Mouse (Mus musculus) gastrocnemius, adult 8-10 months (tissue): Measurements from ENCODE around the gene Htra1. TPM values are rescaled to one million over a fixed set of nuclear protein-coding genes. Genes with fewer than 3 reads are reported as not detected.
A peak's percentile ranks its signal among the peaks of the same experiment; 100 is the strongest.

Experiments used
- DNase-seq, 2 experiments: peaks; one replicate each; pipeline ENCODE4 v3.0.0; 2022; ENCODE audit warnings: low spot score in 2 of 2
- total RNA-seq, 4 experiments: library from RNA; stranded (reverse); gene quantifications; 2 replicates each; pipeline ENCODE4 v1.2.4; 2022

Gene Htra1
- total RNA-seq: 10 to 100 TPM; 33.9 to 51.0 (median 36.5) TPM

DNA sequence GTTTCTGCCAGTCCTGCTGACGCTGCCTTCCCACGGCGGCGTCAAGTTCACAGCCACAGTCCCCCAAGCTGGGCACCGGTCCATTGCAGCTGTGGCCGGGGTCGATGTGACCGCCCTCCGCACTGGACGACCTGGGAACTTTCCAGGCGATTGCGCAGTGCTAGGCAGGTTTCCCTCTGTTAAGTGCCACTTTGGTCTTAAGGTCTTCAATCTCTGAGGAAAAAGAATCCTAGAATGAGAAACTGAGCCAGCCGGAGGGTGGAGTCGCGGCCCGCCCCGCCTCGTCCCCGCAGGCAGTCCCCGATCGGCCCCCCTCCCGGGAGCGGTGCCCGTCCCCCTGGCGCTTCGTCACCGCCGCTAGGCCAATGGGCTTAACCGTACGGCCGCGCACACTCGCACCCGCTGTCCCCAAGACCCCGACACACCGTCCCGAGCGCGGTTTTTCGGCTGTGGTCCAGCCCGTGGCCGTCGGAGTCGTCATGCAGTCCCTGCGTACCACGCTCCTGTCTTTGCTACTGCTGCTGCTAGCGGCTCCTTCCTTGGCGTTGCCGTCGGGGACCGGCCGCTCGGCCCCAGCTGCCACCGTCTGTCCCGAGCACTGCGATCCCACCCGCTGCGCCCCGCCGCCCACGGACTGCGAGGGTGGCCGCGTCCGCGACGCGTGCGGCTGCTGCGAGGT lies at the start of gene Htra1:
Gene Htra1 (plus strand): TSS at position 319 of the 679 bp plus-strand sequence.
- DNase-seq: peak; percentile 76

DNA sequence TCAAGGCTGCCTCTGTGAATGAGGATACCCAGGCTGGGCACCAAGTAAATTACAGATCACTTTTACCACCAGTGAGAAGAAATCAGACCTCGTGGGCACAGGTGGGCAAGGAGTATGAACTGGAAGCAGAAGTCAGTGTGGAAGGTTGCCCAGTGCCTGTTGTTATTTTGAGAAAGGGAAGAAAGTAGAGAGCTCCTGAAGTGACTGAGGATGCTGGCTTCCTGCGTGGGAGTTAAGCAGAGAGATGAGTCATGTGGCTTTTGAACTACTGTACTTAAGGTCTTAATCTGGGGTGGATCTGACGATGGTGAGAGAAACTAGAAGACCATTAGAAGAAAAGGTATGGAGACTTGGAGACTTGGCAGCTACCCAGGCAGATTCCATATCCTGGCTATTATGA lies 49.7 kb upstream of the Htra1 start:
- no peak for DNase-seq

DNA sequence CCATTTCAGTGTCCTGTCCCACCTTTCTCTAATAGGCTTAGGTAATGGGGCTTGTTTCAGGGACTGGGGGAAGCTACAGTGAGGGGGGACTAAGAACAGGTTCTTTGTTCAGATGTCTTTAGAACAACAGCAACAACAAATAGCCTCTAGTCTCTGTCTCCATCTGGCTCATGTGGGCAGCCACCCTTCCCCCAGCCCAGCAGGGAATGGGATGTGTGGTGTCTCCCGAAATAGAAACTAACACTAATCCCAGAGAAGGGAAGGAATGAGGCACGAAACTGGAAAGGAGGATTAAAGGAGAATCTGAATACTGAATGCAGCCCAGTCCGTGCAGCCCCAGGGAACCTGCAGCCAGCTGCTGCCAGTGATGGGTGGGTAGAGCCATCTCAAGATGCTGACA lies 48.0 kb upstream of the Htra1 start:
- DNase-seq: no peak

DNA sequence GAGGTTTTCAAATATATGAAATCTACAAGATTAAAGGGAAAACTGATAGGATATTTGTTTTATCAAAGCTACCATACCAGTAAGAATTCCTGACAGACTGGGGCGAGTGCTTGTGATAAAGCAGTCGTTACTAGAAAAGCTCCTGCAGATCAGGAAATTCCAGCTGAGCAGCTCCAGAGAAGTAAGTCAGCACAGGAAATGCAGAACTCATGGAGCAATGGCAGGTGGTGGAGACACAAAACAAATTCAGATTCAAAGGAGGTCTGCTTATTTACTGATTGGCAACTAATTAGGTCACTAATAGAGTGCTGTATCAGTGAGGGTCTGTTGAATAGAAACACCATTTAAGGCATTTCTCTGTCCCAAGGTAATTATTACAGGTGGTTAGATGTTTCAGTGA lies 45.0 kb upstream of the Htra1 start:
- DNase-seq: no peak

DNA sequence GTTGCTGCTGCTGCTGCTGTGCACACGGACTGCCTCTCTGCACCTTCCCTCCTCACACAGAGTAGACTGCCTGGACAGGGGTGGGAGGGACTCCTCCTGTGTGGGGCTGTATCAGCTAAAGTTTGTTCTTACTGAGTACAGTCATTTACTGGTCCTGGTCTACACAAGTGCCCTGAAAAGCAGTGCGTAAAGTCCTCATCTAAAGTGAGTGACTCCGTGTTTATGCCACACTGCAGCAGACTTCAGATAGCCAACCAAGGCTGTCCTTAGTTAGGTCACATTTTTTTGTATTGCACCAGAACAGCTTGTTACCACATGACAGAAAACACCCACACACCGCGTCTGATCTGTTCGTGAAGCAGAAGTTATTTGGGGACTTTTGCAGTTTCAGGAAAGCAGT lies 42.9 kb upstream of the Htra1 start:
- no peak for DNase-seq

DNA sequence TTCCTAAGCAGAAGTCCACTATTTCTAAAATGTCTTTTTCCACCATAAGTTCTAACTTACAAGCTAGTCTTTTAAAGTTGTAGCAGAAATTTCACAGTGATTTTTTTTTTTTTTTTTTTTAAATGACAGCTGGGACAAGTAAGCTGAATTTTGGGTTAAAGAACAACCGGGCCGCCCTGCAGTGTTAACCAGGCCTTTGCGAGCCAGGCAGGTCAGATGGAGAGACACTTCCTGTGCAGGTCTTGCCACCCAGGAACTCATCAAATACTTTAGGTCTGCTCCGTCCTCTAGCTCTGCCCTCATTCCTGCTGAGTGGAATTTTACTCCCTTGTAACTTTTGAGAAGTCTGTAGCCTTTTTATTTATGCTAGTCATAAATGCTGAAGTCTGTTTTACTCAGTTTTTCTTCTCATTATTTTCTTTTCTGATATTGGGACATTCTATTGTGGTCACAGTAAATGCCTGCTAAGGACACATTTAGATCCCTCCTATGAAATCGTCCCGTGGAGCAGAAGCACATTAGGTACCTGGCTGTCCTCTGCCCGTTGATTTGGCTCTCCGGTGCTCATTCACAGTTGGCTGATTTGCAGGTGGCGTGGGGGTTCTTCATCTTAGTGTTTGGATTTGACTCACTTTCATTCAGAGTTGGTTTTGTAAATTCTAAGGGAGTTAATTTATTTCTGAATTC lies 40.8 kb upstream of the Htra1 start:
- DNase-seq: no peak

DNA sequence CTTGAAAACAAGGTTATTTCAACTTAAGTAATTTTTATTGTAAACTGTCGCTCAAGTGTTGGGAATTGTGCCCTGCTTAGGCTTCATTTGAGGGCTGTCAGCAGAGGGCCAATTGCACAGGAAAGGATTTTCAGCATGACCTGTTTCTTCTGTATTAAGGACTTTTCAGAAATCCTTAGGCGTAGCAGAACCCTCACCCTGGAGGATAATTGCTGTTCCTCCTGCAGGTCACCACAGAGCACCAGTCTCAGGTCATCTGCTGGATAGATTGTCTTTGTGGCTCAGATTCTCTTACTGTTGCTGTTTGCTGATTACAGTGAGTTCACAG lies 40.3 kb upstream of the Htra1 start:
- DNase-seq: no peak

DNA sequence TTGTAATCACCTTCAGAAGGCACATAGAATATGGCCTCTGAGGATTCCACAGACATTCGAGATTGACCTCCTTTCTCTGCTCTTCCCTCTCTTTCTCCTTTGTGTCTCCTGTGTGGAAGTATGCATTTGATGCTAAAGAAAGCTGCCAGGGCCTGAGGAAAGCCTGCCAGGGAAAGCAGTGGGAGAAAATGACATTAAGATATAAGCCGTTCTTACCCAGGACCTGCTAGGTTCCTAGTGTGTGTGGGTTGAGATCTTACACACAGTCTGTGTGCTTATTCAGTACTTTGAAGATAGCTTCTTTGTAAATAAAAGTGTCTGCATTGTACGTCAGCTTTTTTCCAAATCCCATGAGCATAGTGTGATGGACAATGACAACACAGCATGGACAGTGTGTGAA lies 39.8 kb upstream of the Htra1 start:
- DNase-seq: no peak

DNA sequence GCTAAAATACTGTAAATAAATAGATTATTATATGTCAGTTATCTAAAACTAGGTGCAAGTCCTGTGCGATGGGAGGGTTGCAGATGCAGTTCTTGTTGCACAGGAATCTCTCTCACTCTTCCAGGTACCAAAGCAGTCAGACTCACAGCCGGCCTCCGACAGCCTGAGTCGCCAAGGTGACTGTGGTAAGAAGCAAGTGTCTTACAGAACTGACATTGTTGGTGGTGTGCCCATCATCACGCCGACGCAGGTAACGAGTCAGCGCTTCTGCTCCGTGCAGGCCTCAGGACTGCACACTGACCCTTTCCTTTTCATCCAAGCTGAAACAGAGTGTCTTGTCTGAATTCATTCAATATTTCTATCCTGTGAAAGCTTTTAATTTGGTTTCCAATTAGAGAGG lies 38.7 kb upstream of the Htra1 start:
- DNase-seq: no peak

DNA sequence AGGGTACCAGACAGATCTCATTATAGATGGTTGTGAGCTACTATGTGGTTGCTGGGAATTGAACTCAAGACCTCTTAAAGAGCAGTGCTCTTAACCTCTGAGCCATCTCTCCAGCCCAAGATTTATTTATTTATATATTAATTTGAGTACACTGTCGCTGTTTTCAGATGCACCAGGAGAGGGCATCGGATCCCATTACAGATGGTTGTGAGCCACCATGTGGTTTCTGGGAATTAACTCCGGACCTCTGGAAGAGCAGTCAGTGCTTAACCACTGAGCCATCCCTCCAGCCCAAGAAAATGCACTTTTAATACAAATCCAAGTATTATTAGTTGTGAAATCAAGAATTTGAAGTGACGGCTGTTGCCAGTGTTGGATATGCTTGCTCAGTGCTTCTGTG lies 37.5 kb upstream of the Htra1 start:
- no peak for DNase-seq

DNA sequence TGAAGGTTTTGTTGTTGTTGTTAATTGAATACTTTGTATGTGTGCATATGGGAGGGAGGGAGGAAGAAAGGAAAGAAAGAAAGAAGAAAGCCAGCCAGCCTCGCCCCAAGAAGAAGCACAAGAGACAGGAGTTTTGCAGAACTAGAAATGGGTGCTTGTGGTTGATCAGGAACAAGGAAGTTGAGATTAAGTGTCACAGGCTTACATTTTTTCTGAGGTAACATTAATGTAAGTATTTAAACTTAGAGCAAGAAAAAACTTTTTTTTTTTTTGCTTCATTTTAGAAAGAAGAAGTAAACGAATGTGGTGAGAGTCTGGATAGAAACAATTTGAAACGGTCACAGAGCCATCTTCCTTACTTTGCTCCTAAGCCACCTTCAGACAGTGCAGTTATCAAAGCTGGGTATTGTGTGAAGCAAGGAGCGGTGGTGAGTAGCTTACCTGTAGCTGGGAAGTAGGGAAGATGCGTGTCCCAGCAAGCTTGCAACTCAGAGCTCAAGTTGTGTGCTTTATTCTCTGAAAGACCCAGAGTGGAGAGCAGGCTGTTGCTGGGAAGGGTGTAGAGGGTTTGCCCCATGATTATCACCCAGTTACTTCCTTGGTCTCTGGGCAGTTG lies 35.6 kb upstream of the Htra1 start:
- no peak for DNase-seq

DNA sequence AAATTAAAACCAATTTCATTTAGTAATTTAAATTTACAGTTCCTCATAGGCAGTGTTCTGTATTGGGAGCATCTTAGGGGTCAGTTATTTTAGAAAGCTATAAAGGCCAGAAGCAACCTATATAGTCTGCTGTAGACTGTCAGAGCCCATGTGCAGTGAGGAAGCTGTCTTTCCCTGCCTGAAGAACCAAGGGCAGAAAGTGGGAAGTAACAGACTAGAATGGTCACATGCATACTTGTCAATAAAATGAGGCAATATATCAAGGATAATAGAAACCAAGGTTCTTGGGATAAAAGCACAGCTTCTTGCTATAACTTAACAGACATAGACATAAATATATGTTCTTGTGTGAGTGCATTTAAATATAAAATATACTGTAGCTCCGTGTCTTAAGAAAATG lies 33.0 kb upstream of the Htra1 start:
- DNase-seq: no peak

DNA sequence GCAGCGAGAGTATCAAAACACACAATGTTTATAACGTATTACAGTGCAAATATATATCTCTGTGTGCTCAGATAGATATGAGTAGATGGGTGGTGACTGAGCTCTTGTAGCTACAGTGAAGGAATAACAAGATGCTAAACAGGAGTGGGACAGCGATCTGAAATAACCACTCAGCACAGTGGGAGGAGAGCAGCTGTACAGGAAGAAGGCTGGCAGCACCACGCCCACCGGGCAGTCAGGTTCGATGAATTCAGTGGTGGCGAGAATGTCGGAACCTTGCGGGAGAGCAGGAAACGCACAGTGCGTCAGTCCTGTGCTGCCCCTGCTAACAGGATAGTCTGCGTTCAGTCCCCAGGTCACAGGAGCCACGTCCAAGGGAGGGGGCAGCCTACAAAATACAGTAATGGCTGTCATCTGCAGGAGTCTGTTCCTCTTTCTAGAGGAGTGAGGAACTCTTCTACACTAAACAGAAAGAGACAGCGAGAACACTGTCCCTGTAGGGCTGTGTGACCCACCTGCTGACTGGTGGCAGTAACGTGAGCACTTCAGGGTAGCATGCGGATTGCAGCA lies 32.3 kb upstream of the Htra1 start:
- DNase-seq: no peak

DNA sequence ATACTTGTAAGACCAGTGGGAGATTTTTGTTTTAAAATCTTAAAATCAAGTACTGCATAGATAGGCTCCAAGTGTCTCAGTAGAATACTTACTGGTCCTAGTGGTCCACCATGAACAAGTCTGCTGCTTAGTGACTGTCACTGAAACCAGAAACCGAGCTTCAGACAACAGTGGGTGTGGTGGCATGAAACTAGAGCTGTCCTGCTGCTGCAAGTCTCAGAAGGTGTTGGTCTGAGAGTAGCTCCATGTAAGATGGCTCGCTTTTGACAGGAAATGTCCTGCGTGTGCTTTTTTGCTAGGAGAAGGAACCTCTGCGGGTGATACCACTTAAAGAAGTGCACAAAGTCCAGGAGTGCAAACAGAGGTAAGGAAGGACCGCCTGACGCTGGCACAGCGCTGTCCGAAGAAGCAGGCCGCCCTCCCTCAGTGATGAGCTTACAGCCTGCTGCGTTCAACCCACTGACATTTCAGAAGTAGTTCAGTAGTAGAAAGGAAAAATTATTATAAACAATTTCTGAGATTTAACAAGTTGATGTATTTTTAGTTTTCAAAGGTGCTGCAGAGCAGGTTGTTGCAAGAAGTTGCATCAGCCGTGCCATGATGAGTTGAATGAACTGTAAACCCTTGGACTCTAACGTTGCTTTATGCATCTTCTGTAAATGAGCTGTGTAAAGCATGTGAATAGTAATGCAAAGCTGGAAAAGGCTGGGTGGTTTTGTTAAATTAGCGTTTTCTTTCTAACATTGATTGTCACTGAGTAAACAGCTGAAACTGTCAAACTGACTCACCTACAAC lies 31.1 kb upstream of the Htra1 start:
- DNase-seq: no peak

DNA sequence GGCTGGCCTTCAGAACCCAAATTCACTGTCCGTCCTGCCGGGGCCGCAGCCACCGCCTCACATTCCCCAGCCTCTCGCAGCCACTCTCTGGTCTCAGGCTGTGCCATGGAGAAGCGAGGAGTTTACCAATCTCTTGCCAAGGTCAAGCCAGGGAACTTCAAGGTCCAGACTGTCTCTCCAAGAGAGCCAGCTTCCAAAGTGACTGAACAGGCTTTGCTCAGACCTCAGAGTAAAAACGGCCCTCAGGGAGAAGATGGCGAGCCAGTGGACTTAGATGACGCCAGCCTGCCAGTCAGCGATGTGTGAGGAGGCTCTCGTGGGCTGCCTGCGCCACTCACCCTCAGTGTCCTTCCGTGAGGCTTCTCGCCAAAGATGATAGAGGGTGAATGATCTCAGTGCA lies 25.1 kb upstream of the Htra1 start:
- no peak for DNase-seq

DNA sequence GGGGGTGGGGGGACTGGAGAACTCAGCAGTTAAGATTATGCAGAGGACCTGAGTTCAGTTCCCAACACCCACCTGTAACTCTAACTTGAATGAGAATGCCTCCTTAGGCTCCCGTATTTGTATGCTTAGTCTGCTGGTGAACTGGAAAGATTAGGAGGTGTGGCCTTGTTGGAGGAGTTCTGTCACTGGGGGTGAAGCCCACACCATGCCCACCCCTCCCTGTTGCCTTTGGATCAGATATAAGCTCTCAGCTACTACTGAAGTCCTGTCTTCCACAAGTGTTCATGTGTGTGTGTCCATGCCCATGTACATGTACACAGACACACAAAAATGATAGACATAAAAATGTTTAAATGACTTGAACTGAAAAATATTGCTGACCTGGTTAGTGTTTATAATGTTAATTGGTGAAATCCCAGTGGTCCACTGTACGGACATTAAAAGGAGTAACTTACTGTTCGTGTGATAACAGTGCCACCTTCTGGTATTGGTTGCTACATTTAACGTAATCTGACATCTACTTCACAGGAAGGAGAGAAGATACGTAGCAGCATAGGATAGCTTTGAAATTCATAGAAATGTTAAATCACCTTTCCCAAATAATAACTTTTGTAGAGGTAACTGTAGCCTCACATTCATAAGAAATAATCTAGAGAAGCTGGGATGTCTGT lies 21.1 kb upstream of the Htra1 start:
- DNase-seq: no peak

DNA sequence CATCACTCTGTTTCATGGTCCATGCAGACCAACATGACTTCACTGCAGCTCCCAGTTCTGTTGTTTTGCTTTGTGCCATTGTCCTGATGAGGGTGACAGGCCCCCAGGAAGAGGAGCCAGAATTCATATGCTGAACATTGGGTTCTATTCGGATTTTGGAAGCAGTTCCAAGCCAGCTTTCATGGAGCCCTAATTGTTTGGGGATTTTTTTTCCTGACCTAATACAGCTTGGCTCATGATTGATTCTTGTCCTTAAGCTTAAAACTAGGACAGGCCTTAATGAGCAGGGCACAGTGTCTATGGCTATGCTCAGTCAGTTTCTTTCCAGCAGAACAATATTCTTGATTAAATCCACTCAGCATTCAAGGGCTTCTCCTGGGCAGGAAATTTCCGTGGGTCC lies 17.7 kb upstream of the Htra1 start:
- DNase-seq: no peak

DNA sequence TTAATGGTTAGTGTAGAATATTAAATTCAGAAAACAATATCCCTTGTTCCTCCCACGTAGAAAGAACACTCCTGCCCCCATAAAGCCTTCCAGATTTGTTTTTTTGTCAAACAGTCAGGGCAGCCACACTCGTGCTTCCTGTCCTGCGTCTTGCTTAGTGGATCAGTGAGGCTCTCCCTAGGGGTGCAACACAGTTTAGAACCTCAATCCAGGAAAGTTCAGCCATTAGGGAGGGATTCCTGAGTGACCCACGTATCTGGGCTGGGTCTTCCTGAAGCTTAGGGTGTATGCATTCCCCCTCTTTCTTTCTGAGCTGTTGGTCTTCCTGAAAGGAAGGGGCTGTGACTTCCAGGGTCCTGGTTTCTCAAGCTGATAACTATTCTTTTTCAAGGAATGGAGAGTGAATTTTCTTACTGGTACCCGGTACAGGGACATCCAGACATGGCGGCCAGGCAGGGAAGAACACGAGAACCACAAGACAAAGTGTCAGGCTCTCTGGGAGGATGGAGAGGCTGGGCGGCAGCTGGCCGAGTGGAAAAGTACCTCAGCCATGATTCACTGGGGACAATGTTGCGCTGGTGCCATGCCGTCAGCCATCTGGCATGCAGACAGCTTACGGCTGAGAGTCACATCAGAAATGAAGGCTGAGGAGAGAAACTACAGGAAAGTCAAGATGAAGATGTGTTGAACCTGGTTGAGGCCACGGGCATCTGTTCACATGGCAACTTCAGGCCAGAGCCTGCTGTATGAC lies 12.8 kb upstream of the Htra1 start:
- no peak for DNase-seq

DNA sequence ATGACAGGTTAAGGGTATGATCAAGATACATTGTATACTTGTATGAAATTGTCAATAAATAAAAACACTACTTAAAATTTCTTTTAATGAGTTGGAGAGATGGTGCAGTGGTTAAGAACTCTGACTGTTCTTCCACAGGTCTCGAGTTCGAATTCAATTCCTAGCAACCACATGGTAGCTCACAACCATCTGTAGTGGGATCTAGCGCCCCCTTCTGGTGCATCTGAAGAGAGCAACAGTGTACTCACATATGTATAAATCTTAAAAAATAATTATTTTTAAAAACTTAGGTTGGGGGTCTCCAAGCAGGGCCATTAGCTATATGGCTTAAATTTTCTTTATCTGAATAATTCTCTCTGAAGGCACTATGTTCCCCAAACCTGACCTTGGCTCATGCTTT lies 5.5 kb upstream of the Htra1 start:
- no peak for DNase-seq

DNA sequence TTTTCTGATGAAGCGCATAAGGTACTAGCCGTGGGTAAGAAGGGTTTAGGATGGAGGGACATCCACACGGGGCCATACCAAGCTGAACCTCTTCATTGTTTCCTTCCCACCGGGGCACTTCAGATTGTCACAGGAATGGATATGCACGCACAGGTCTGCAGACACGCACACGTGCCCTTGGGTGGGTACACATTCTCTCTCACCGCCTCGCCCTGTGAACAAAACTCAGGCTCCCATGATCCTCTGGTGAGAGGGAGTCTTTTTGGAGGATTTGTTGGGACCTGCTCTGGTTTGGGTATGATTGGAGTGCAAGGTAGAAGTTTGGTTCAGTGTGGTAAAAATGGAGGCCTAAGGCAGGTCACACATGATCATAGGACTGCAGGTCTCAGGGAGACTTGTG lies 3.0 kb upstream of the Htra1 start:
- no peak for DNase-seq

DNA sequence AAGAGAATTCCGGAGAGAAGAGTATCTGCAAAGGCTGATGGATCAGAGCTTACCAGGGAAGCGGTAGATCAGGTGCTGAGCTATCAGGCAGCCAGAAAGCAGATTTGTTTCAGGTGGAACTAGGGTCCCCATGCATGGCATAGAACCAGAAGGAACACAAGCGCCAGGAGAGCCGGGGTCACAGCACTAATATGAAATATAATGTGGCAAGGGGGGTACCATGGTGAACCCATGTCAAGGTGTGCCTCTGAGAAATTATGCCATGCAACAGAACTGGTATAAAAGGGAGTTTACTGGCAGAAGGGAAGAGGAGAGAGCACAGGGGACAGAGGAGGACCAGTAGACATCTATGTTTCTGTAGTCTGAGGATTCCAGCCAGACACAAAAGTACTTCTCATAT lies 1.3 kb upstream of the Htra1 start:
- DNase-seq: no peak
